ENCODE assay signal across 8 mouse cellular contexts in genomic region chr8:119861706-119862389, GRCm38 (mm10). TPM values are rescaled to one million over a fixed set of nuclear protein-coding genes. Genes with fewer than 3 reads are reported as not detected.
DNase-seq lines count a peak whose midpoint lies in the region; ATAC-seq and TF ChIP-seq lines count a peak whose summit lies in the region.

Gene Klhl36, plus strand, starts transcription at chr8:119862266.

- H3K27ac ChIP-seq in bone marrow, adult 2 months (ENCODE audit: control insufficient read depth, insufficient read depth, low read depth, low read length, poor library complexity): peak within 1 kb of the TSS; percentile 73
- H3K27ac ChIP-seq in embryonic facial prominence, embryonic 15.5 days (replicated peaks): peak within 1 kb of the TSS; percentile 66; the same call in 1 of the 2 replicates
- no peak within 1 kb of the TSS for H3K27ac ChIP-seq in limb, embryonic 14.5 days (replicated peaks; ENCODE audit: low read depth, low read length)
- H3K27ac ChIP-seq in midbrain, postnatal 0 days (ENCODE audit: low read depth, low read length): peak within 1 kb of the TSS; percentile 72

- H3K4me2 ChIP-seq in embryonic facial prominence, embryonic 15.5 days (replicated peaks): peak within 1 kb of the TSS; percentile 89
- peak within 1 kb of the TSS; percentile 89 for H3K4me2 ChIP-seq in limb, embryonic 14.5 days (replicated peaks; ENCODE audit: low read depth, low read length, severe bottlenecking)
- peak within 1 kb of the TSS; percentile 86 for H3K4me2 ChIP-seq in midbrain, postnatal 0 days (ENCODE audit: low read depth, low read length, poor library complexity, severe bottlenecking)

- no peaks in the 10 kb centered on the region for H3K36me3 ChIP-seq in embryonic facial prominence, embryonic 15.5 days
- H3K36me3 ChIP-seq in limb, embryonic 14.5 days (ENCODE audit: control insufficient read depth, insufficient read depth, low read length): no peaks in the 10 kb centered on the region
- 0 out of 2 replicates have a peak, but pooled peaks cover 4% of the 10 kb centered on the region for H3K36me3 ChIP-seq in midbrain, postnatal 0 days (ENCODE audit: insufficient read depth, low read length)

- H3K27me3 ChIP-seq in embryonic facial prominence, embryonic 15.5 days: 0 out of 2 replicates have a peak, but pooled peaks cover 21% of the 10 kb centered on the region
- H3K27me3 ChIP-seq in limb, embryonic 14.5 days (ENCODE audit: control insufficient read depth, insufficient read depth, low read length): peaks cover 12% of the 10 kb centered on the region
- no peaks in the 10 kb centered on the region for H3K27me3 ChIP-seq in midbrain, postnatal 0 days (ENCODE audit: insufficient read depth, low read length)

- no peak for TF ChIP-seq CTCF in bone marrow, adult 2 months (IDR thresholded peaks at IDR 0.05; ENCODE audit: control insufficient read depth, insufficient read depth, low read length)
- no peak for TF ChIP-seq CTCF in midbrain, postnatal 0 days (IDR thresholded peaks at IDR 0.05)

- peak; percentile 96 for DNase-seq in 416B (ENCODE audit: low read depth)
- DNase-seq in heart, adult 8-10 months (ENCODE audit: low spot score): peak; percentile 97
- DNase-seq in kidney, adult 9 months: peak; percentile 99
- DNase-seq in limb, embryonic 14.5 days (ENCODE audit: low spot score): peak; percentile 89
- DNase-seq in midbrain, postnatal 0 days (ENCODE audit: low spot score): peak; percentile 95
- DNase-seq in spleen, postnatal 14 days (ENCODE audit: low spot score in 2 of 2): peak; percentile 97

- ATAC-seq in embryonic facial prominence, embryonic 15.5 days (ENCODE audit: insufficient number of reproducible peaks, low FRiP score, low TSS enrichment, low read depth): peak; percentile 95
- peak; percentile 97 for ATAC-seq in limb, embryonic 14.5 days (ENCODE audit: low FRiP score, low read depth)
- ATAC-seq in midbrain, postnatal 0 days (ENCODE audit: low FRiP score): peak; percentile 93

- no peaks in the 10 kb centered on the region; the same call in 1 of the 2 replicates for H3K4me1 ChIP-seq in bone marrow, adult 2 months (ENCODE audit: control insufficient read depth, insufficient read depth, low read length)
- H3K4me1 ChIP-seq in embryonic facial prominence, embryonic 15.5 days: peaks cover 9% of the 10 kb centered on the region
- H3K4me1 ChIP-seq in limb, embryonic 14.5 days (ENCODE audit: control insufficient read depth, insufficient read depth, low read length): peaks cover 8% of the 10 kb centered on the region
- H3K4me1 ChIP-seq in midbrain, postnatal 0 days (ENCODE audit: insufficient read depth, low read length): peaks cover 4% of the 10 kb centered on the region; the same call in 1 of the 2 replicates

- no peaks in the 10 kb centered on the region for H3K9me3 ChIP-seq in embryonic facial prominence, embryonic 15.5 days (replicated peaks)
- no peaks in the 10 kb centered on the region for H3K9me3 ChIP-seq in limb, embryonic 14.5 days (ENCODE audit: control insufficient read depth, low read length)
- no peaks in the 10 kb centered on the region for H3K9me3 ChIP-seq in midbrain, postnatal 0 days (ENCODE audit: low read length)

- 2% methylated on average over 35 of the region's 35 CpGs for WGBS in bone marrow, adult 2 months
- WGBS in embryonic facial prominence, embryonic 15.5 days: under 1% methylated on average over 35 of the region's 35 CpGs
- 2% methylated on average over 28 of the region's 35 CpGs for WGBS in limb, embryonic 14.5 days
- WGBS in midbrain, postnatal 0 days: under 1% methylated on average over 35 of the region's 35 CpGs

- peak; percentile 70; the same call in 1 of the 2 replicates for TF ChIP-seq POLR2A in bone marrow, adult 2 months (IDR thresholded peaks at IDR 0.05; ENCODE audit: borderline replicate concordance, control insufficient read depth, low read depth, low read length)
- TF ChIP-seq POLR2A in limb, embryonic 14.5 days (IDR thresholded peaks at IDR 0.05; ENCODE audit: borderline replicate concordance, extremely low read depth, insufficient read depth, insufficient read length): 0 out of 2 replicates have a peak, but pooled peaks have one; percentile 30

- H3K4me3 ChIP-seq in bone marrow, adult 2 months (replicated peaks; ENCODE audit: control insufficient read depth, low read depth, low read length): peak within 1 kb of the TSS; percentile 79
- peak within 1 kb of the TSS; percentile 81 for H3K4me3 ChIP-seq in embryonic facial prominence, embryonic 15.5 days (replicated peaks)
- H3K4me3 ChIP-seq in limb, embryonic 14.5 days (replicated peaks; ENCODE audit: low read length): peak within 1 kb of the TSS; percentile 76
- peak within 1 kb of the TSS; percentile 89 for H3K4me3 ChIP-seq in midbrain, postnatal 0 days (ENCODE audit: low read depth, low read length)

- peak within 1 kb of the TSS; percentile 62 for H3K9ac ChIP-seq in embryonic facial prominence, embryonic 15.5 days
- H3K9ac ChIP-seq in limb, embryonic 14.5 days (ENCODE audit: low read depth, low read length, severe bottlenecking): peak within 1 kb of the TSS; percentile 75
- peak within 1 kb of the TSS; percentile 87 for H3K9ac ChIP-seq in midbrain, postnatal 0 days (replicated peaks; ENCODE audit: low read length, poor library complexity, severe bottlenecking)

RNA-seq across cellular contexts. Expression of gene Klhl36, which starts in this region (rescaled TPM):
- 2.8 and 4.8 TPM in 2 replicates for polyA plus RNA-seq in bone marrow, adult 2 months (2011; ENCODE audit: insufficient read depth, insufficient read length, low replicate concordance, missing spikeins)
- polyA plus RNA-seq in embryonic facial prominence, embryonic 15.5 days (2015; fragmentation: Nextera tagmentation; extraction: Ambion mirVana): 13.7 and 14.1 TPM in 2 replicates
- 1 to 10 TPM; 2.8 to 3.1 (median 2.9) TPM for total RNA-seq in heart, adult 8-10 months (2022)
- 12.1 and 16.2 TPM in 2 replicates for polyA plus RNA-seq in limb, embryonic 14.5 days (2012; rRNA removed)
- polyA plus RNA-seq in limb, embryonic 14.5 days (2014; fragmentation: Nextera tagmentation; extraction: Ambion mirVana): 9.1 and 10.2 TPM in 2 replicates
- 28.2 and 31.0 TPM in 2 replicates for total RNA-seq in midbrain, postnatal 0 days (2014; rRNA removed)
- 19.5 and 21.0 TPM in 2 replicates for polyA plus RNA-seq in midbrain, postnatal 0 days (2015; fragmentation: Nextera tagmentation; extraction: Ambion mirVana)
